Mouse (Mus musculus) ovary, postnatal 14 days (tissue): ENCODE results near the gene Neb.

ENCODE experiments used
- DNase-seq: peaks from one replicate; pipeline ENCODE4 v3.0.0; 2022; ENCODE audit warnings: low spot score

Gene Neb

DNA sequence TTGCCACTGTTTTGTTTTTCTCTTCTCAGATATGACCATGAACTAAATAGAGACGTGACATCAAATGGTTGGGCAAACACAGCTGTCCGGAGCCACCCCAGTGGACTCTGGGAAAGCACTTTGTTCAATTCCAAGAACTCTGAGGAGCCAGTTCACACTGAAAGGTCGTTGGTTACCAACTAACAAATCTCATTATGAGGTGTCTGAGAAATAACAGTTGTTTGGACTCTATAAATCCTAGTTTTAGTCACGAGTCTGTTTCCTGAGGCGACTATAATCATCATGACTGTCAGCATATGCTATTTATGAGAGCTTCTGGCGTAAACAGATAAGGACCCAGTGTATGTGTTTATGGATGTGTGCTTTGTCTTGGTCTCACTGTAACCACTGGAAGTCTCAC, 5.8 kb downstream of the Neb start:
- DNase-seq, result no peak

DNA sequence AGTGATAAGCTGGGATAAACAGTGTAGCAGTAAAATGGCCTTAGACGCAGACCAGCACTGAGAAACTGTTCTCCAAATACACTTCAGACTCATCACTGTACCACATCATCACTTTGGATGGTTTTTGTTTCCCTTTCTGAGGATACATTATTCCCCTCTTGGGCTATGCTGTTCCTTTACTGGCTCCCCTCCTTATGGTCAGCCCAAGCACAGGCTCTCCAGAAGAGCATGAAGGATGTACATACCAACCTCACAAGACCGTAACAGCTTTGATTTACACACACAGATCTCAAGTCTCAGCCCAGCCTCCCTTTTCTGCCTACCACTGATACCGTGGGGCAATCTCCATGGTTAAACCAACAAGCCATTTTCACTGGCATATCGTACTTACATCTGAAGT, 6.2 kb downstream of the Neb start:
- DNase-seq, result no peak

DNA sequence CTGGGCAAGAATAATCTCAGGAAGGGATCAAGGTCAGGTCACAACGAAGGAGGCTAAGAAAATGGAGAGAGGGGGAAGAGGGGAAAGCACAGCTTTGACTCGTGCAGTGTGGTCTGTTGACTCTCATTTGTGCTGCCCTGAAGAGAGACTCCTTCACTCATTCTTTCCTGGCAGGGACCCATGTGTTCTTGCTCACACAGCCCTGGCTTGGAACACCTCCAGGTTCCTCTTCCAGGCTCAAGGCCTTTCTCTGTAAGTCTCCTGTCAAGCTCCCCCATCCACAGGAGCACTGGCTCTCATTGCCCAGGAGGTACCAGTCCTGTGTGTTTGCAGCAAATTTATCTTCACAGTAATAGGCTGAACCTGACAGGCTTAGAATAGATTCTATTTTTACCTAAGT, 7.2 kb downstream of the Neb start:
- peak; percentile 58 for DNase-seq

DNA sequence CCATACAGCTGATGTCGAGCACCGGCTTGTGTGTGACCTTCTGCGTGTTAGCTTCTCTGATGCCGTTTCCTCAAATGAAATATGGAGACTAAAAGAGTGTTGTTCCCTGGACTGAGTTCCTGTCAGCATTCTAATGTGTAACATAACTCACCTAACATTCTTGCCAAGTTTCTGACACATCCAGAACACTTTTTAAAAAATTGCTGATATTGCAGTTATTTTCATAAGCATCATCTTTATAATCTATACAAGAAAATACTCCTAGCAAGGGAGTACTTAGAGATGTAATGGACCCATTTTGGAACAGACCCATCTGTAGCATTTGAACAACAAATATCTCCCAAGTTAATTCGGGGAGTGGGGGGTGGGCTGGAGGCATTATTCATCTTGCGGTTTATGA, 8.7 kb downstream of the Neb start:
- DNase-seq, result no peak

DNA sequence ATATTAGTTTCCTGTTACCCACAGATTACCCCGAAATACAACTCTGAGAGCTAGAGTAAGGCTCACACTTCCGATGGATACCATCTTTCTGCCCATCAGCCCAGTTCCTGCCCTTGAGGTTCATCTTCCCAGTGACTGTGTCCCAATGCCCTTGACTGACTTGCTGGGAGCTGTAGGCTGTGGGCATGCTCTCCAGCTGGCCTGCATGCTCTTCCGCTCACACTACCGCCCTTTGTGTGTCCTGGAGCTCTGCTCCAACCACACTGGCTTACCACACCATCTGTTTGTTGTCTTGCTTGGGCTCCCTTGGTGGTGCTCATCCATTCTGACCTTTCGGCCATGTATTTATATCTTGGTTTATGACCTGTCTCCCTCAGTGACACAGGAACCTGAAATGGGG, 10.6 kb downstream of the Neb start:
- no peak for DNase-seq

DNA sequence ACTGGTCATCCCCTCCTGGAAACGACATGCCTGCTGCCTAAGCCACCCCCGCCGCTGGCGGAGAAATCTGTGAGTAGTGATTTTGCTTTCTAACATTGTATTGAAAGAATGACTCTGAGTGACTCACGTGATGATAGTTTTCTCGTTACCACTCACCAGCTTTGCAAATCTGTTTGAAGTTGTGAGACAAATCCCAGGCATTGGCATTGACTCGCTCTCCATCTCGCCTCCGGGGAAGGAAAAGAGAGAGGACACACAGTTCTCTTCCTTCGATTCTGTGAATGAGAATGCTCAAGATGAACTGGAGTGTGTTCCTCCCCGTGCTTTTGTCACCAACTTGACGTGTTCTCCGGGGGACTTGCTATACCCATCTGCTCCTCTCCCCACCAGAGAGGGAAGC, 11.0 kb downstream of the Neb start:
- DNase-seq, result no peak

DNA sequence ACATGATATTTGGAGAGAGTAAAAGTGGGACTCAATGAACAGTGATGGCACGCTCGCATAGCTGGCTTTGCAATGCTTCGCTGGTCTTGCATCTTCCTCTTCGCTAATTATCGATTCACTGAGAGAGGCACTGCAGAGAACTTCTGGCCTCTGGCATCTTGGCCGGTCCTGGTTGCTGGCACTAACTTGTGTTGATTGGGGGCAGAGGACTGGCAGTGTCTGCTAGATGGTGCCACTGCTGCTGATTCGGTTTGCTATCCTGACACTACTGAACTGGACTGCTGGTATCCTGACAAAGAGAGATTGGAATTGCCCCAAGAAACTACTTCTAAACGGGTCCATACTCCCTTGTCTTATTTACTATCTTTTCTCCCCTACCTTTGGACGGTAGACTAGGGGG, 17.2 kb downstream of the Neb start:
- no peak for DNase-seq

DNA sequence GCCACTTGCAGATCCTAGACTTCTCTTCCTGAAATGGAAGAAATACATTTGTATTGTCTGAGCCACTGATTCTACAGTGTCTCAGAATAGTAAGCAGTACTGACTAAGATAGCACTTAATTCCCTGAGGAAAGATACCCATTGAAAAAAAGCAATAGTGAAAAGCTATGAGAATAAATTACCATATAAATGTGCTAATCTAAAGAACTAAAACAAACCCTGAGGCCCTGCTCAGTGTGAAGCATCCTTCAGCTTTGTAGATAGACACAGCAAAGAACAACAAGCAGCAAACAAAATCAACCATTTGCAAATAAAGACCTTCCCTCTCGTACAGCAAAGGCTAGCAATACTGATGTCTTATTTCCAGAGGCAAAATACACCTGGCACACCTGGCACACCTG, 18.6 kb downstream of the Neb start:
- DNase-seq, result no peak

DNA sequence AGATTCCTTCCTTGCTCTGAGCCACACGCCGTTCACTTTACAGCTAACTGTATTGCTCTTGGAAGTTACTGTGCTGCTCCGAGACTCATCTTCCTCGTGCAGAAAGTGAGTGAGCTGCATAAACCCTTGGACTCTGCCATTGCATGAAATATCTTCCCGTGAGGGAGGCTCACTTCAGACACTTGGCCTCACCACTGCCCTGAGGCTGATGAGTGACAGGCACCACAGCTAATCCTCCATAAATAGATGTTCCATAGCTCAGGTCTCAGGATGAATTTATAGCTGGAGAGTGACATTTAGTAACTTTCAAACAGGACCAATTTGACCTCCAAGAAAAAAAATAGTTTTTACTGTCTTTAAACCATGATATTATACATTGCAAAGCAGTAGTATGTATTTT, 20.1 kb downstream of the Neb start:
- no peak for DNase-seq

DNA sequence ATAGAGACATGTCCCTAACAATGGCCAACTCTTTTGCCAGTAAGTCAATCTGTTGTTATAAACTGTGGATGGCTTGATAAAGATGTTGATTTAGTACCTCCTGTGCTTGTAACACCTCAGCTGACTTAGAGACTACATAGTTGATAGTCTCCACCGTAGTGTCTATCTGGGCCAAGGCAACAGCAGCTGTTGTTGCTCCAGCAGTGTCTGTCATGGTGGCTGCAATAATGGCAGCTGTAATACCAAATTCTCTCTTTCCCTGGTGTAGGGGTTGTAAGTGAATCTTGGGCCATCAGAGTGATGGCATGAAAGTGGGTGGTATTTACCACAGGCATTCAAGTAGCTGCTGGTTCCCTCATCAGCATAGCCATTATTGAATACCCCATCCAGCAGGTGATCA, 27.2 kb downstream of the Neb start:
- no peak for DNase-seq

DNA sequence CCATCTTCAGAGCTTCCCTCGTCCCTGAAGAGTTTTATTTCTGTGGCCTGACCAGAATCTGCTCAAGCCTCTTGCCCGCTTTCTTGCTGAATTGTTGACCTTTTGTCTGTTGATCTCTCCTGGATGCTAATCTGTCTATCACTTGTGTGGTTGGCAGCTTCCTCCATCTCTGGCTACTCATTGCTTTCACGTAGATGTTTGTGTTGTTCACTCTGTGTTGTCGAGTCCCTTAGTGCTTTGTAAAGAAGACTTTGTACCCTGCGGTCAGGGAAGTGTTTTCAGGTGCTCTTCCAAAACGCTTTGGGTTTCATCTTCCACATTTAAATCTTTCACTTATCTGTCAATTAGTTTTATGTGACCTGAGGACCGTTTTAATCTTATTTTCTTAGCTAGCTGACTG, 37.3 kb downstream of the Neb start:
- no peak for DNase-seq

DNA sequence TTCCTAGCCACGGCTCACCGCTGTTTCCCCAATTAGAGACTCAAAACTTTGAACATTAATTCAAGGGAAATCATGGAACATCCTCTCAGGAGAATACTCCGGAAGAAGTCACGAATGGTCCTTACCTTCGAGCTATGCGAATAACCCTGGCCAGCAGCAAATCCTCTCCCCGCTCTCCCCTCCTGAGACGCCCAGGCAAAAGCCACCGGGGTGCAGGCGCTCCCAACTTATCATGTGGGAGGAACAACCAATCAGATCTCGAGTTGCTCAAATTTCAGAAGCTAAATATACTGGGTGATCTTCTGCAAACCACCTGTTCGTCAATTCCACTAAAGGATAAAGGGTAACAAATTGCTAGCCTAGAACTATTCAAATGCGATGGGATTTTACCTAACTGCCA, 42.7 kb downstream of the Neb start:
- no peak for DNase-seq

DNA sequence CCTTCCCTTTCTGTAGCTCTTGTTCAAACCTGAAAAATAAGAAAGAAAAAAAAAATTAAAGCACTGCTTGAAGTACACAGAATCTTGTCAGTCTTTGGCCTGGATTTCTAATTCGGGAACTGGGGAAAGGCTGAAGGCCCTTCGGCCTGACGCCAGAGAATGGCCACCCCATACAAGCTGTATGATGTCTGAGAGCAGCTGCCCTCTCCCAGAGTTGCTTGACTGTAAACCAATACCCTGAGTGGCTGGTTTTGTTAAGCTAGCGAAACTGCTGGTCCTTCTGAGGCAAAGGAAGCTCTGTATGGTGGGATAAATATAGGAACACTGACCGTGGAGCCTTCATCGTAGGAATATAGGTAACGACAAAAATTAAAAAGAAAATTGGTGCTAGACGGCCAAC, 43.2 kb downstream of the Neb start:
- DNase-seq, result no peak

DNA sequence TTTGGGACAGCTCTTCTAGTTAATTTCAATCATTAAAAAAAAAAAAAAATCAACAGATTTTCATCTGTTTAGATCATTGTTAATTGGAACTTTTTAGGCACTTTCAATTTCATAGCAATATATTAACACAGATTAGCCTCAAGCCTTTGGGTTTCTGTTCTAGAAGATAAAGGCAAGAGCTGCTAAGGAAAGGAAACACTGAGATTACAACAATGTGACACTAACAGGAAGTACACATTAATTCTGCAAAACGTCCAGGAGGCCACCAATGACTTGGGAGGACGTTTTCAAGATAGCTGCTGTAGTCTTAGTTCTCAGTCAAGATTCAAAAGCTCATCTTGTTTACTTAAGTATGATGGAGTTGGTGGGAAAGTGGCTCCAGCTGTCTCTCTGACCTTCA, 44.7 kb downstream of the Neb start:
- DNase-seq, result no peak

DNA sequence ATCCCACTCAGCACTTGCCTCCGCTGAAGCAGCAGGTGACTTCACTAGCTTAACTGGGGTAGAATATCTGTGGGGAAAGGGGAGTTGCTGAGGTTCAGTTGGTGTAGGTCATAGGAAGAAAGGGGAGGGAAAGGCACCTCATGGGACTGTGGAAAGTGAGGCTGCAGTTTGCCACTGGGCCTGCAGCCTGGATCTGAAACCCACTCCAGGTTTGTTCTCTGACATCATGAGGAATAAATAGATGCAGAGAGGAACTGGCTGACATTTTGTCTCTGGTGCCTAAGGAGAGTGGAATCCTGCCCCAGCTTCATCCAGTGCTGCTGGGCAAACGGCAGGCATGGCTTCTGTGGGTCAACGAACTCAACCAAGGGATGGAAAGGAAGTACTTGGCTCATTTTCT, 46.5 kb downstream of the Neb start:
- no peak for DNase-seq

DNA sequence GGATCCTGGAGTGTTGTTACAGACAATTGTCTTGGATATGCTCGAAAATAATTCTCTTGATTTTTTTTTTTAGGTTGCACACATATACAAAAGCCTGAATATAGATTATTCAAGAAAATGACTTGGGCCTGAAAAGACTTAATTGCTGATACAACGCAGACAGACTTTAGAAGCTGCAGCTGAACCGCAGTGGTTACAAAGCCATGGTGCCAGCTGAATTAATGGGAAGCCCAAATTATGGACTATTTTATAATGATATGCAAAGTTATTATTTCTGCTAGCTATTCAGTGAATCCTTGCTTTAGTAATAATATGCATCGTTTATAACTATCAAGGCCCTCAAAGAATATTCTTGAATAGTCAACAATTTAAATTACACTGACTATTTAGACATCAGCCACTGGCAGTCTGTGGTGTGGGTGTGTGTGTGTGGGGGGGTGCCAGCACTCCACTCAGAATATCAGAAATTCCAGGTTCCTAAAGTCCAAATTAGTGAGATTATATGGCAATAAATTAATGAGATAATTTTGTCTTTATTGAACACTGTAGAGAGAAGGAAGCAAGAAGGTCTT, 50.9 kb downstream of the Neb start:
- no peak for DNase-seq

DNA sequence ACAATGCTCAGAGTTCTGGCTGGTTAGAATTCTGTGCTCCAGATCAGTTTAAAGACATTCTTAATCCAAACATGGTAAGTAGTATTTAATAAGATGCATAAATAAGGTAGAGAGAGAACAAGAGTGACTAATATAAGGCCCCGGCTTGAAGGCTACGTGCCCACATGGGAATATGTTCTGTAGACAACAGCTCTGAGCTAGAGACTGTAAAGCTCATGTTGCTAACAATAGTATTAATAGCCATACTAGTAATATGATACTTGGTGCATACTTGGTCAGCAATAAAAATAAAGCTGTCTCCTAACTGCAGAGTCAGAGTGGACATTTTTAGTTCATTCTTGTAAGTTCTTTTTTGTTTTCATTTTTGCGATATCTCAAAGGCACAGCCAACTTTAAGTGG, 56.4 kb downstream of the Neb start:
- DNase-seq, result no peak

DNA sequence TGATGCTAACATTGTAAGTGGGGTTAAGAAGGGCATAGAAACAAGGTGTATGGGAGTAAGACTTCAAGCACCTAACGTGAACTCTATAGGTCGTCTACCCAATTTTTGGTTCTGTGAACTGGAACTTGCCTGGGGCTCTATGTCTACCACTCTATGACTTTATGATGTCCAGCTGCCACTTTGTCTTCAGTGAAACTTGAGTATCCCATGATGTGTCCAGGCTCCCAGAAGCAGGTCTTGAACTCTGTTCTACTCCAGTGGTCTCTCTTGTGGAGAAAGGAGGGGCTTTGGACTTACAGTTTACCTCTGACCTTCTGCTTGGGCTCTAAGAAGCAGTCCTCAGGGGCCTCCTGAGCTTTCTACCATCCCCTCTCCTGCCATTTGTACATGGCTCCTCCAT, 58.1 kb downstream of the Neb start:
- no peak for DNase-seq

DNA sequence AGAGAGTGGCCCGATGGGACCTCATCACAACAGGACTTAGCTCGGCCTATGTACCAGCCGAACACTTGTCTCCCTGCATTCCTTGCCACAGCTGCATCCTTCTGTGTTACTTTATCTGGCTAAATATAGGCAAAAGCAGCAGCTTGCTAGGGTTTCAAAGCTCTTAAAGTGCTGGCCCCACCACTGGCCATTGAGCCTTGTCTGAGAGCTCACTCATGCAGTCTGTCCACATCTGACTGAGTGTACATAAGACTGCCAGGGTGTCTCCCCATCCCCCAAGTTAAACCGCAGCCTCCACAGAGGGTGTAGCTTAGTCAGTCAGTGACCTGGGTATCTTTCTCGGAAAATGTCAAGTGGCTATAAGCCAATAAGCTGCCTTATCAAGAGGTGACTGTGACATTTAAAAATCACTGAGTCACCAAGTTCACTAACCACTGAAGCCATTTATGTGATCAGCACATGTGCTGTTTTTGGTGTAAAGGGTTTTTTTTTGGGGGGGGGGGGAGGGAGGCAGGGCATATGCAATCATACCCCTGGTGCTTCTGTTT, 59.2 kb downstream of the Neb start:
- DNase-seq, result no peak

DNA sequence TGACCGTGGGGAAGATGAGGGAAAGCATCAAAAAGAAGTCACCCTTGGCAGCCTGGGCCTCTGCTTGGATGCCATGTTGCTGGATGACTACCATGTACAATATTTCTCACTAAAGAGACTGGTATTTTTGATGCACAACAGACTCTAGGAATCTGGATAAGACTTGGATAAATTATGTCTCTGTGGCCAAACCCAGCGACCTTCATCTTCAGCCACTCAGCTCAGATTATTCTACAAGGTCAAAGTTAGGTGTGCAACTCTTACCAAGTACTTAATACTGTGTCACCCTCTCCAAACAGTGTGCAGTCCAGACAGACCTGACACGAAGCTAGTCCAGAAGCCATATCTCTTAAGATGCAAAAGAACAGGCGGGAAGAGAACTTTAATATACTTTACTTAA, 60.8 kb downstream of the Neb start:
- no peak for DNase-seq

DNA sequence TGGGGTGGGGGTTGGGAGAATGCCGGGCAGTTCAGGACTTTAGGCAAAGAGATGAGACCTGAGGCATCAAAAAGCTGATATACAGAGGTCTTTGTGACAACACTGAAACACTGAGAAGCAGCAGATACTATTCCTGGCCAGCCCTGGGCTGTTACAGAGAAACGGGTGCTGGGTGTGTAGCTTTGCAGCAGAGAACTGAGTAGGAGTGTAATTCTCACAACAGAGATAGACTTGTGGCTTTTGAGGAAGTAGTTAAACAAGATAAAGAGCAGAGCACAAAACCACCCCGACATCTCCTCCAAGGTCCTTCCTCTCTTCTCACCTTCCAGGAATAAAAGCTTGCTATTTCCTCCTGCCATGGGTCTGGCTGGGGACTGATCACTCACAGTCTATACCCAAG, 62.5 kb downstream of the Neb start:
- no peak for DNase-seq

DNA sequence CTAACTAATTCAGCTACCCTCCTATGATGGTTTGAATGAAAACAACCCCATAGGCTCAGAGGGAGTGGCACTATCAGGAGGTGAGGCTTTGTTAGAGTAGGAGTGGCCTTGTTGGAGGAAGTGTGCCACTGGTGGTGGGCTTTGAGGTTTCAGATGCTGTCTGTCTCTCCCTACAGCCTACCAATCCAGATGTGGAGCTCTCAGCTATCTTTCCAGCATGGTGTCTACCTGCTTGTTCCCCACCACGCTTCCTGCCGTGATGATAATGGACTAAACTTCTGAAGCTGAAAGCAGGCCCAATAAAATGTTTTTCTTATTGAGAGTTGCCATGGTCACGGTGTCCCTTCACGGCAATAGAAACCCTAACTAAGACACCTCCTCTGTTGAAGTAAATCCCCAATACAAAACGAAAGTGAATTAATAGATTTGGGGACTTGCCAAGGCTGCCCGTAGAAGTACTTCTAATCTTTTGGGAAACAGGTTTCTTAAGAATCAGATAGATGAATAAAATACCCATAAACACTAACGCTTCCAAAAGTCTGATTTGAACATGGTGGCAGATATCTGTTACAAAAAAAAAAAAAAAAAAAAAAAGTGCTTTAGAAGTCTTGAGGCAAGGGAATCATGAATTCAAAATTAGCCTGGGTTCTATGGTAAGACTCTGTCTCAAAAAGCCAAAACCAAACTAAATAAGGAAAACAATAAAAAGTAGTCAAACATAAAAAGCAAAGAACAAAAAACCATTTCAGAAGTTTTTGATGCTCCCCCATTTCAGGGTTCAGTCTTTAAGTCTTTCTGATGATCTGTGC, 63.1 kb downstream of the Neb start:
- no peak for DNase-seq

DNA sequence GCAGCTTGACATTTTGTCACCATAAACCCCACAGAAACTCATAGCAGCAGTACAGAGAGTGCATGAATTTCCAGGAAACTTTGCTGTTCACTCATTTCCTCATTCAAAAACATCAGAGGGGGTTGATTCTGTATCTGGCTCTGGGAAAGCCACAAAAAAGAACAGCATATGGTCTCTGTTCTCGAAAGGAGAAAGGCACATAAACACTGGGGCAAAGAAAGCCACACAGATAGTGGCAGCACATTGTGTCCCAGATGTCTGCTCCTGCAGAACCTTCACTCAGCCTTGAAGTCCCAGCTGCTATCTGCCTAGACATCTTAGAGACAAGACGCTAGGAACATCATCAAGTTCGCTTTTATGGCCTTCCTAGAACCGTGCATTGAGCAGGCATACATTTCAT, 67.5 kb downstream of the Neb start:
- DNase-seq, result no peak

DNA sequence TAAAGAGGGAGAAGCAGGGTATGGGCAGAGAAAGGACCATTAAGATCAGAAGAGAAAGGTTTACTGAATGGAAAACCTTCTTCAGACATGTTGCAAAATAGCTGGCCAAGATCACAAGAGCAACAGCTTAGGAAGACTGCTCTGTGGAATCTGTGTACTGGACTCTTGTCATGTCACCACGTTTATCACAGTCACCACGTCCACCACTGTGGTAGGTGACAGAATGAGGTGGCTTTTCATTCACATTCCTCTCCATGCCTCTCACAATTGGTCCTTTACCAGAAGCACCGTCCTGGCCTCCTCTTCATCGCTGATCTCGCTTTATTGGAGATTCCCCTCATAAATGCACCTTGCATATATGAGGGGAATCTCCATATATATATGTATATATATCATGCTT, 71.6 kb downstream of the Neb start:
- DNase-seq, result no peak
